Mouse (Mus musculus): Measurements from ENCODE around the gene Ate1. TPM values are rescaled to one million over a fixed set of nuclear protein-coding genes. Genes with fewer than 3 reads are reported as not detected.

The Ate1 gene
- 31.0 and 32.4 TPM in 2 replicates for total RNA-seq (2014; rRNA removed; ENCODE audit: low replicate concordance)
- 65.1 and 66.3 TPM in 2 replicates for polyA plus RNA-seq (2015; fragmentation: Nextera tagmentation; extraction: Ambion mirVana)

GRCm38 (mm10) chr7:130520049-130520425 is at the start of gene Ate1:
Gene Ate1, minus strand, starts transcription at chr7:130520369.
- H3K27ac ChIP-seq (ENCODE audit: low read depth) = peak within 1 kb of the TSS; percentile 97
- peaks cover 12% of the 10 kb centered on the region for H3K4me1 ChIP-seq (ENCODE audit: control insufficient read depth, insufficient read depth)
- DNase-seq (ENCODE audit: low spot score) (no peak), ATAC-seq (ENCODE audit: insufficient read depth, low read depth) (no peak)
- peak within 1 kb of the TSS; percentile 94 for H3K9ac ChIP-seq (replicated peaks; ENCODE audit: low read depth, low read length)
- 18% methylated on average over 20 of the region's 20 CpGs for WGBS
- peak within 1 kb of the TSS; percentile 69 for H3K4me2 ChIP-seq (ENCODE audit: low read depth, low read length)
- H3K27me3 ChIP-seq (ENCODE audit: control insufficient read depth, insufficient read depth, low read length) = no peaks in the 10 kb centered on the region
- TF ChIP-seq CTCF (IDR thresholded peaks at IDR 0.05; ENCODE audit: low read depth) = no peak
- no peak for TF ChIP-seq EP300 (IDR thresholded peaks at IDR 0.05; ENCODE audit: low read depth)
- H3K9me3 ChIP-seq (replicated peaks; ENCODE audit: control insufficient read depth, low read length) = no peaks in the 10 kb centered on the region
- H3K36me3 ChIP-seq (replicated peaks; ENCODE audit: control insufficient read depth, insufficient read depth, low read length) = 0 out of 2 replicates have a peak, but pooled peaks cover 4% of the 10 kb centered on the region
- H3K4me3 ChIP-seq (ENCODE audit: low read depth, low read length) = peak within 1 kb of the TSS; percentile 71

- peak; percentile 65 for ATAC-seq (ENCODE audit: insufficient read depth, low read depth)
These were observed 48.7 kb upstream of the Ate1 start for GRCm38 (mm10) chr7:130568783-130569436.

GRCm38 (mm10) chr7:130564596-130564995 is 44.4 kb upstream of the Ate1 start:
- Histone ChIP-seq H3K9ac (replicated peaks; ENCODE audit: low read depth, low read length) (no peak overlapping the region), H3K9me3 (replicated peaks; ENCODE audit: control insufficient read depth, low read length) (no peaks in the 10 kb centered on the region), H3K4me2 (ENCODE audit: low read depth, low read length) (no peak overlapping the region), H3K27me3 (ENCODE audit: control insufficient read depth, insufficient read depth, low read length) (no peaks in the 10 kb centered on the region), H3K36me3 (replicated peaks; ENCODE audit: control insufficient read depth, insufficient read depth, low read length) (no peaks in the 10 kb centered on the region), H3K27ac (ENCODE audit: low read depth) (no peak overlapping the region), H3K4me1 (ENCODE audit: control insufficient read depth, insufficient read depth) (peaks cover 10% of the 10 kb centered on the region), H3K4me3 (ENCODE audit: low read depth, low read length) (no peak overlapping the region)
- 37% methylated on average over 3 of the region's 3 CpGs for WGBS
- ATAC-seq (ENCODE audit: insufficient read depth, low read depth) = no peak
- TF ChIP-seq EP300 (IDR thresholded peaks at IDR 0.05; ENCODE audit: low read depth) = no peak
- DNase-seq (ENCODE audit: low spot score) = no peak

More at GRCm38 (mm10) chr7:130568783-130569436, 48.7 kb upstream of the Ate1 start:
- peak overlapping the region; percentile 83 for H3K27ac ChIP-seq (ENCODE audit: low read depth)
- H3K27me3 ChIP-seq (ENCODE audit: control insufficient read depth, insufficient read depth, low read length) = no peaks in the 10 kb centered on the region
- no peak overlapping the region; the same call in 1 of the 2 replicates for H3K9ac ChIP-seq (replicated peaks; ENCODE audit: low read depth, low read length)
- H3K9me3 ChIP-seq (replicated peaks; ENCODE audit: control insufficient read depth, low read length) = no peaks in the 10 kb centered on the region
- no peak for TF ChIP-seq EP300 (IDR thresholded peaks at IDR 0.05; ENCODE audit: low read depth)
- no peak for TF ChIP-seq CTCF (IDR thresholded peaks at IDR 0.05; ENCODE audit: low read depth)
- H3K4me2 ChIP-seq (ENCODE audit: low read depth, low read length) = no peak overlapping the region
- 27% methylated on average over 9 of the region's 9 CpGs for whole genome bisulfite sequencing
- DNase-seq (ENCODE audit: low spot score) = peak; percentile 42
- no peaks in the 10 kb centered on the region for H3K36me3 ChIP-seq (replicated peaks; ENCODE audit: control insufficient read depth, insufficient read depth, low read length)
- H3K4me3 ChIP-seq (ENCODE audit: low read depth, low read length) = no peak overlapping the region
- H3K4me1 ChIP-seq (ENCODE audit: control insufficient read depth, insufficient read depth) = peaks cover 10% of the 10 kb centered on the region

- Histone ChIP-seq H3K27ac (ENCODE audit: low read depth) (no peak overlapping the region), H3K4me3 (ENCODE audit: low read depth, low read length) (no peak overlapping the region), H3K27me3 (ENCODE audit: control insufficient read depth, insufficient read depth, low read length) (no peaks in the 10 kb centered on the region), H3K4me2 (ENCODE audit: low read depth, low read length) (no peak overlapping the region), H3K9ac (replicated peaks; ENCODE audit: low read depth, low read length) (no peak overlapping the region), H3K4me1 (ENCODE audit: control insufficient read depth, insufficient read depth) (peaks cover 4% of the 10 kb centered on the region; the same call in 1 of the 2 replicates), H3K36me3 (replicated peaks; ENCODE audit: control insufficient read depth, insufficient read depth, low read length) (no peaks in the 10 kb centered on the region), H3K9me3 (replicated peaks; ENCODE audit: control insufficient read depth, low read length) (no peaks in the 10 kb centered on the region)
- WGBS = 42% methylated on average over 4 of the region's 4 CpGs
- DNase-seq (ENCODE audit: low spot score) (no peak), ATAC-seq (ENCODE audit: insufficient read depth, low read depth) (no peak)
- TF ChIP-seq CTCF (IDR thresholded peaks at IDR 0.05; ENCODE audit: low read depth) = no peak
- no peak for TF ChIP-seq EP300 (IDR thresholded peaks at IDR 0.05; ENCODE audit: low read depth)
These were observed 43.7 kb upstream of the Ate1 start for GRCm38 (mm10) chr7:130563880-130564279.

GRCm38 (mm10) chr7:130563276-130563675 is 43.1 kb upstream of the Ate1 start:
- Histone ChIP-seq H3K9ac (replicated peaks; ENCODE audit: low read depth, low read length) (no peak overlapping the region), H3K4me1 (ENCODE audit: control insufficient read depth, insufficient read depth) (0 out of 2 replicates have a peak, but pooled peaks cover 4% of the 10 kb centered on the region), H3K27ac (ENCODE audit: low read depth) (no peak overlapping the region), H3K9me3 (replicated peaks; ENCODE audit: control insufficient read depth, low read length) (no peaks in the 10 kb centered on the region), H3K4me2 (ENCODE audit: low read depth, low read length) (no peak overlapping the region), H3K27me3 (ENCODE audit: control insufficient read depth, insufficient read depth, low read length) (no peaks in the 10 kb centered on the region), H3K36me3 (replicated peaks; ENCODE audit: control insufficient read depth, insufficient read depth, low read length) (no peaks in the 10 kb centered on the region), H3K4me3 (ENCODE audit: low read depth, low read length) (no peak overlapping the region)
- no peak for ATAC-seq (ENCODE audit: insufficient read depth, low read depth)
- WGBS = 91% methylated on average over 4 of the region's 4 CpGs
- DNase-seq (ENCODE audit: low spot score) = no peak
- TF ChIP-seq CTCF (IDR thresholded peaks at IDR 0.05; ENCODE audit: low read depth) = no peak
- no peak for TF ChIP-seq EP300 (IDR thresholded peaks at IDR 0.05; ENCODE audit: low read depth)
